Mouse (Mus musculus) intestine, embryonic 16.5 days (tissue): ENCODE data around the gene C730034F03Rik. TPM values are rescaled to one million over a fixed set of nuclear protein-coding genes. Genes with fewer than 3 reads are reported as not detected.

Experiments used
- ATAC-seq: fragments of 200-750 bp; cut with Nextera tagmentation; 2 replicates; pipeline ENCODE4 v1.8.0; 2017; ENCODE audit warnings: moderate TSS enrichment, moderate library complexity
- H3K27ac ChIP-seq: fragments of 300-500 bp; sonication (generic); 2 replicates; pipeline ENCODE4 v1.5.1; 2014; ENCODE audit warnings: mild to moderate bottlenecking, low read length
- H3K27me3 ChIP-seq: fragments of 300-500 bp; sonication (generic); replicated peaks from 2 replicates; pipeline ENCODE4 v1.6.1; 2014; ENCODE audit warnings: low read length, control low read depth, mixed read lengths; ENCODE audit not compliant: control insufficient read depth, insufficient read depth
- H3K36me3 ChIP-seq: fragments of 300-500 bp; sonication (generic); 2 replicates; pipeline ENCODE4 v1.6.1; 2014; ENCODE audit warnings: low read length, control low read depth; ENCODE audit not compliant: control insufficient read depth, insufficient read depth
- H3K4me1 ChIP-seq: fragments of 300-500 bp; sonication (generic); 2 replicates; pipeline ENCODE4 v1.6.1; 2014; ENCODE audit warnings: low read length, control low read depth, mixed read lengths; ENCODE audit not compliant: control insufficient read depth, insufficient read depth
- H3K4me2 ChIP-seq: fragments of 300-500 bp; sonication (generic); 2 replicates; pipeline ENCODE4 v1.6.1; 2014; ENCODE audit warnings: low read depth, low read length, control low read depth
- H3K4me3 ChIP-seq: fragments of 300-500 bp; sonication (generic); 2 replicates; pipeline ENCODE4 v1.5.1; 2014; ENCODE audit warnings: mild to moderate bottlenecking, low read length
- H3K9ac ChIP-seq: fragments of 300-500 bp; sonication (generic); 2 replicates; pipeline ENCODE4 v1.6.1; 2014; ENCODE audit warnings: low read depth, low read length
- H3K9me3 ChIP-seq: fragments of 300-500 bp; sonication (generic); 2 replicates; pipeline ENCODE4 v1.6.1; 2016; ENCODE audit warnings: low read length, control low read depth; ENCODE audit not compliant: control insufficient read depth
- WGBS: fragments of 180-500 bp; shearing (Covaris S2); extraction: QIAGEN DNeasy Blood & Tissue Kit; methylation state at CpG from one replicate; pipeline ENCODE4 v1.1.7; 2014; 5-methylcytosine and 5-hydroxymethylcytosine counted together
- polyA plus RNA-seq: library from polyadenylated mRNA; unstranded; fragments of >200 nt; fragmentation: Nextera tagmentation; extraction: Ambion mirVana; gene quantifications from 2 replicates; pipeline ENCODE4 v1.2.1, GENCODE M21; 2015

Gene C730034F03Rik
- polyA plus RNA-seq, 1 experiment from 2014 or later: 3.2 TPM

DNA sequence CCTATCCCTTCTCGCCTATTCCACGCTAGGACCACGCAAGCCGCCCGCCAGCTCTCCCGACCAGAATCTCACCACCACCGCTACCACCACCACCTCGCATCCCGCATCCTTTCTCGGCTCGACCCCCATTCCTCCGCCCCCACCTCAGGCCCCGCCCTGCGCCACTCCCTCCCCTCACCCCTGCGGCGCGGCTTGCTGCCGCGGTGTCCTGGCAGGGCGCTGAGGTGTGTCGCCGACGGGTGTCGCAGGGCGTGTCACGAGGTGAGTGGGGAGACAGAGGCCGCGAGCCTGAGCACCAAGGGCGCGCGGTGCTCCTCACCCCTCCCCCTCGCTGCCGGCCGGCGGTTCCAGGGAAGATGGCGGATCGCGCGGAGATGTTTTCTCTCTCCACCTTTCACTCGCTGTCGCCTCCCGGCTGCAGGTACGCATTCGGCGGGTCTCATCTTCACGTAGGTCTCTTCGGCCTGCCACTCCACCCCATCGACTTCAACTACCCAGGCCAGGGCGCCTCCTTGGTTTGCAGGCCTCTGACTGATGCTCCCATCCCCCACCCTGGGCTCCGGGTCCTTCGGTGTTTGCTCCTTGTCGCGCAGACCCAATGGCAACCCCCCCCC, 24.6 kb downstream of the C730034F03Rik start, which contains the start of gene Mapk8ip2:
Mapk8ip2 (plus strand) TSS at position 49 of the 614 bp plus-strand sequence.
- peak within 1 kb of the TSS; percentile 52 for H3K4me3 ChIP-seq
- under 1% methylated on average over 53 of the region's 53 CpGs for WGBS
- H3K9ac ChIP-seq: 0 out of 2 replicates have a peak within 1 kb of the TSS, but pooled peaks have one; percentile 14
- peak within 1 kb of the TSS; percentile 84 for H3K4me2 ChIP-seq
- H3K4me1 ChIP-seq: peaks cover 11% of the 10 kb centered on the region
- ATAC-seq: peak; percentile 63
- H3K36me3 ChIP-seq: no peaks in the 10 kb centered on the region
- no peaks in the 10 kb centered on the region for H3K9me3 ChIP-seq
- peaks cover 25% of the 10 kb centered on the region for H3K27me3 ChIP-seq
- no peak within 1 kb of the TSS for H3K27ac ChIP-seq

DNA sequence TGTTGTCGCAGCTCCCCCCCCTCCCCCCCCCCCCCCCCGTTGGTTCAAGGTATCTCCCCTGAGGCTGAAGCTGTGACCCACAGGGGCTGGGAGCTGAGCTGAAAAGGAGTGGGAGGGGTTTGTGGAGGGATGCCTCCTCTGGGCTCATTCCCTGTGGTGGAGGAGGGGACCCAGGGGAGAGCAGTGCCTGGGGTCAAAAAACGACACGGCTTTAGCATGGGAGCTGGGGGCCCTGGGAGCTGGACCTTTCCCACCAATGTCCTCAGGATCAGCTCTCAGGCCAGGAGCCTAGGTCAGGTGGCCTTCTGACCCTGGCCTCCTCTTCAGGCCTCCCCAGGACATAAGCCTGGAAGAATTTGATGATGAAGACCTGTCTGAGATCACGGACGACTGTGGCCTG, 25.5 kb downstream of the C730034F03Rik start:
- peaks cover 25% of the 10 kb centered on the region for H3K27me3 ChIP-seq
- H3K4me3 ChIP-seq: peak overlapping the region; percentile 52; the same call in 1 of the 2 replicates
- H3K4me2 ChIP-seq: peak overlapping the region; percentile 84; the same call in 1 of the 2 replicates
- H3K36me3 ChIP-seq: no peaks in the 10 kb centered on the region
- WGBS: 24% methylated on average over 5 of the region's 6 CpGs
- H3K9me3 ChIP-seq: no peaks in the 10 kb centered on the region
- peaks cover 11% of the 10 kb centered on the region for H3K4me1 ChIP-seq
- no peak for ATAC-seq
- H3K27ac ChIP-seq: no peak overlapping the region
- no peak overlapping the region for H3K9ac ChIP-seq

DNA sequence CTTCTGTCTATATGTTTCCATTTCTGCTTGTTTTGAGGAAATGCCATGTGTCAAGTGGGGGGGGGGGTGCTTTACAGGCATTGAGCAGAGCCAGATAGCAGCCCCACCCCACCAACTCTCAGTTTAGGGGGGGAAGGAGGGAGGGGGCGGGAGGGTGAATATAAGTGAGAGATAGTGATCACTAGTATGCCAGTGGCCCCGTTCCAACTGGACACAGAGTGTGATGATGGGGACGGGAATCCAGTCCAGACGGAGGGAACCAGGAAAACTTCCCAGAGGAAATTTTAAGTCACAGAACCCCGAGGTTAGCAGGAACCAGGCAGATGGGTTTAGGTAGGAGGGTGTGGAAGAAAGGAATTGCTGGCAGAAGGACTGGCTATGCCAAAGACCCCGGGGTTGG, 26.3 kb downstream of the C730034F03Rik start:
- no peaks in the 10 kb centered on the region for H3K9me3 ChIP-seq
- peaks cover 25% of the 10 kb centered on the region for H3K27me3 ChIP-seq
- no peak overlapping the region for H3K9ac ChIP-seq
- H3K27ac ChIP-seq: no peak overlapping the region
- no peak overlapping the region for H3K4me2 ChIP-seq
- ATAC-seq: no peak
- H3K4me3 ChIP-seq: no peak overlapping the region
- peaks cover 11% of the 10 kb centered on the region for H3K4me1 ChIP-seq
- H3K36me3 ChIP-seq: no peaks in the 10 kb centered on the region
- WGBS: 64% methylated on average over 6 of the region's 6 CpGs

DNA sequence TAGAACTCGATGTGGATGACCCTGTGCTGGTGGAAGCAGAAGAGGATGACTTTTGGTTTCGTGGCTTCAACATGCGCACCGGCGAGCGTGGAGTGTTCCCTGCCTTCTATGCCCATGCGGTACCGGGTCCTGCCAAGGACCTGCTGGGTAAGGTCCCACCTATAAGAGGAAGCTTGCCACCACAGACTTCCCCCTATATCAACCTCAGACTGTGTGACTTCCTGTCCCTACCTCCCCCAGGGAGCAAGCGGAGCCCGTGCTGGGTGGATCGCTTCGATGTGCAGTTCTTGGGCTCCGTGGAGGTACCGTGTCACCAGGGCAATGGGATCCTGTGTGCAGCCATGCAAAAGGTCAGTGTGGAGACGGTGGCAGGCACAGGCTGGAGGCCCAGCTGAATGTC, 29.6 kb downstream of the C730034F03Rik start:
- H3K27ac ChIP-seq: no peak overlapping the region
- WGBS: 91% methylated on average over 15 of the region's 15 CpGs
- peaks cover 16% of the 10 kb centered on the region for H3K27me3 ChIP-seq
- peaks cover 6% of the 10 kb centered on the region for H3K4me1 ChIP-seq
- no peaks in the 10 kb centered on the region for H3K36me3 ChIP-seq
- no peak overlapping the region for H3K9ac ChIP-seq
- H3K4me2 ChIP-seq: no peak overlapping the region
- ATAC-seq: no peak
- H3K9me3 ChIP-seq: no peaks in the 10 kb centered on the region
- H3K4me3 ChIP-seq: no peak overlapping the region

- Histone ChIP-seq H3K9ac (no peak overlapping the region), H3K4me3 (no peak overlapping the region), H3K4me1 (no peaks in the 10 kb centered on the region), H3K9me3 (no peaks in the 10 kb centered on the region), H3K27ac (no peak overlapping the region), H3K4me2 (no peak overlapping the region), H3K36me3 (no peaks in the 10 kb centered on the region), H3K27me3 (peaks cover 10% of the 10 kb centered on the region; the same call in 1 of the 2 replicates)
- ATAC-seq: no peak
- WGBS: 81% methylated on average over 7 of the region's 7 CpGs
These were observed 30.4 kb downstream of the C730034F03Rik start for GRCm38 (mm10) chr15:89459821-89460220.

DNA sequence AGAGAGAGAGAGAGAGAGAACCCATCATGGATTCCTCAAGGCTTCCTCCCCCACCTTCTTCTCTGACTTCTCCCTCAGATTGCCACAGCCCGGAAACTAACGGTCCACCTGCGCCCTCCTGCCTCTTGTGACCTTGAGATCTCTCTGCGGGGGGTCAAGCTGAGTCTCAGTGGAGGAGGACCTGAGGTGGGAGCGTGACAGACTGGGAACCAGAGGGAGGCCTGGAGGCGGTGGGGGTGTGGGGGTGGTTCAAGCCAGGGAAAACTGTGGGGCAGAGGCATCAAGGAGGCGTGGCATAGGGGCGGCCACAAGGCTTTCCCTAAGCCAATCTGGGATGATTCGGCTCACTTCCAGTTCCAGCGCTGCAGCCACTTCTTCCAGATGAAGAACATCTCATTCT, 30.9 kb downstream of the C730034F03Rik start:
- Histone ChIP-seq H3K9ac (no peak overlapping the region), H3K36me3 (no peaks in the 10 kb centered on the region), H3K27me3 (peaks cover 8% of the 10 kb centered on the region; the same call in 1 of the 2 replicates), H3K9me3 (no peaks in the 10 kb centered on the region), H3K27ac (no peak overlapping the region), H3K4me2 (no peak overlapping the region), H3K4me3 (no peak overlapping the region), H3K4me1 (no peaks in the 10 kb centered on the region)
- ATAC-seq: no peak
- 64% methylated on average over 10 of the region's 10 CpGs for WGBS

DNA sequence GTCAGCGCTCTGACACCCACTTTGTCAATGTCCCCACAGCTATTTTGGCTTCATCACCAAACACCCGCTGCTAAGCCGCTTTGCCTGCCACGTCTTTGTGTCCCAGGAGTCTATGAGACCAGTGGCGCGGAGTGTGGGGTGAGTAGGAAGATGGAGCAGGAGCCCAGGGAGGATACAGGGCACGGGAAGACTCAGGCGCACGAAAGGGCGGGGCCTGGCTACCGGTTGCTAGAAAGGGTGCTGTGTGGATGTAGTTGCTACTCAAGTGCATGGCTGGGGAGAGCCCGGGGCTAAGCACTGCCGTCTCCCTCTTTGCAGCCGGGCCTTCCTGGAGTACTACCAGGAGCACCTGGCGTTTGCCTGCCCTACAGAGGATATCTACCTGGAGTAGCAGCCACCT, 31.9 kb downstream of the C730034F03Rik start:
- 79% methylated on average over 15 of the region's 15 CpGs for WGBS
- Histone ChIP-seq H3K27me3 (peaks cover 7% of the 10 kb centered on the region; the same call in 1 of the 2 replicates), H3K36me3 (no peaks in the 10 kb centered on the region), H3K4me1 (no peaks in the 10 kb centered on the region), H3K27ac (no peak overlapping the region), H3K9ac (no peak overlapping the region), H3K9me3 (no peaks in the 10 kb centered on the region), H3K4me3 (no peak overlapping the region), H3K4me2 (no peak overlapping the region)
- ATAC-seq: no peak

DNA sequence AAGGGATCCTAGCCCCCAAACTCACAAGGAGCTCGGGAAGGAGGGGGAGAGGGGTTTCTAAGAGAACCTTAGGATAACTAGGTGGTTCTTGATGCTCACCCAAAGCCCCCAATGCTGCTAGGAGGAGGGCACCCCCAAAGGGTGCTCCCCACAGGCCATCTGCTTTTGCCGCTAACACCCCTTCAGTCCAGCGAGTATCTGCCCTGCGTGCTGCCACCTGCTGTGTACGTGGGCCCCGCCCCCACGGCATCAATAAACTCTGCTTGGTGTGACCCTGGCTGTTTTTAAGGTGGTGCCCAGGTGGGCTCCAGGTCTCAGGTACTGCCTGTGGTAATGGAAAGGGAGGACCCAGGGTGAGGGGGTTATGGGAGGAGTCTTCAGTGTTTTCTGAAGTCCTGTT, 32.8 kb downstream of the C730034F03Rik start:
- no peak for ATAC-seq
- no peaks in the 10 kb centered on the region for H3K9me3 ChIP-seq
- no peak overlapping the region for H3K27ac ChIP-seq
- H3K4me2 ChIP-seq: no peak overlapping the region
- 72% methylated on average over 7 of the region's 7 CpGs for WGBS
- no peak overlapping the region for H3K9ac ChIP-seq
- H3K4me3 ChIP-seq: no peak overlapping the region
- H3K4me1 ChIP-seq: no peaks in the 10 kb centered on the region
- H3K27me3 ChIP-seq: 0 out of 2 replicates have a peak, but pooled peaks cover under 1% of the 10 kb centered on the region
- H3K36me3 ChIP-seq: no peaks in the 10 kb centered on the region

GRCm38 (mm10) chr15:89463334-89464235, 34.2 kb downstream of the C730034F03Rik start:
- 43% methylated on average over 5 of the region's 5 CpGs for WGBS
- H3K4me2 ChIP-seq: no peak overlapping the region
- H3K9me3 ChIP-seq: no peaks in the 10 kb centered on the region
- no peak for ATAC-seq
- no peaks in the 10 kb centered on the region for H3K4me1 ChIP-seq
- no peaks in the 10 kb centered on the region for H3K27me3 ChIP-seq
- no peaks in the 10 kb centered on the region for H3K36me3 ChIP-seq
- H3K27ac ChIP-seq: no peak overlapping the region
- no peak overlapping the region for H3K9ac ChIP-seq
- H3K4me3 ChIP-seq: no peak overlapping the region
